Mouse (Mus musculus) spleen, adult 12 weeks (tissue): ENCODE measurements around the gene Vmn2r25.
"Not testable (repeated sequence)": the region's sequence is repeated elsewhere in the genome, so short reads cannot be mapped to it uniquely, and the experiment has no call there.

Source experiments
- DNase-seq: peaks from one replicate; pipeline ENCODE4 v3.0.0; 2022; ENCODE audit warnings: low spot score

Vmn2r25 gene

GRCm38 (mm10) chr6:123853363-123853762 lies at the start of gene Vmn2r25:
Gene Vmn2r25, minus strand, starts transcription at chr6:123853463.
- DNase-seq: not testable (repeated sequence)

GRCm38 (mm10) chr6:123819951-123820350 lies 33.3 kb downstream of the Vmn2r25 start:
- DNase-seq: no peak

- DNase-seq: not testable (repeated sequence)
Observed at GRCm38 (mm10) chr6:123810291-123810690, 43.0 kb downstream of the Vmn2r25 start.

GRCm38 (mm10) chr6:123793746-123794145 lies 59.5 kb downstream of the Vmn2r25 start:
- DNase-seq: no peak

DNA sequence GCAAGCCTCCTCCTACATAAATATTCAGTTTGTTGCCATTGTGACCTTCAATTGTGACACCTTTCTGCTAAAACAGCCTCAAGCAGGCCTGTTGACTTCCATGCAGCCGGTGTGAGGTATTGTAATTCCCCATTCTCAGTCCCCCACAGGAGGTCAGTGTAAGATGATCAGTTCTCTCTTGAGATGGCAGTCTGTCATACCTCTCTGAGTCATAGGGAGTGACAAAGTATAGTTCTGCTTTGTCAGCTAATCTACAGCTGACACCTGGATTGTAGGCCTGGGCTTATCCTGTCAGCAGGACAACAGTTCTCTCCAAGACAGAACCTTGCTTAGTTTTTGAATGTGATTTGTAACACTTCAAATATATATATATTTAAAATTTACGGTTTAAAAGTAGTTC lies 68.4 kb downstream of the Vmn2r25 start:
- DNase-seq: no peak

DNA sequence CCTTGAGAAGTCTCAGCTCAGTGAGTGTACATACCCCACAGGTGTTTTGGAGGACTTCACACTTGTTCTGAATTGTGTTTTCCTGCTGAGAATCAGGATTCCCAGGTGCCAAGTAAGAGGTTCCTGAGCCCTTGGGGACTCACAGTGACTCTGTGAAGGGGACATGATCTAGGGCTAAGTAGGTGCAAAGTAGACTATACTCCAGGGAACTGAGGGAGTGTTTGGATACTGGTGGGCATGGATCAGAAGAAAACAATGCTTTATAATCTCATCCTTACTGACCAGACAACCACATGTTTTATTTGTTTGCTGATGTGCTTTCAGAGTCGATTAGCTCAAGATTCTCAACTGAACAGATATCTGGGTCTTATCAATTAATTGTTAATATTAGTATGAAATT lies 74.7 kb downstream of the Vmn2r25 start, which contains the start of gene Vmn2r24:
Gene Vmn2r24, plus strand, starts transcription at position 301 of the 400 bp plus-strand sequence.
- DNase-seq: no peak
